Mouse (Mus musculus) embryonic stem cell, embryonic (primary cell): Measurements from ENCODE around the gene Exoc7.

Source experiments
- CTCF ChIA-PET, 4 experiments: fragments of 300-600 bp in 2 of 4; fragments of 350-600 bp in 2 of 4; sonication (Branson Sonifier 250); formaldehyde crosslinking; loops; one replicate each; lab custom pipeline; 2022; ENCODE audit warnings: inconsistent platforms in 2 of 4; lab: Charles Lee
- POLR2A ChIA-PET, 4 experiments: fragments of 300-600 bp in 2 of 4; fragments of 350-600 bp in 2 of 4; sonication (Branson Sonifier 250); formaldehyde crosslinking; loops; one replicate each; lab custom pipeline; 2022; ENCODE audit warnings: antibody characterized with exemption in 4 of 4, inconsistent platforms in 1 of 4; lab: Charles Lee

The Exoc7 gene

GRCm38 (mm10) chr11:116332232-116332982 is 25.4 kb upstream of the Exoc7 start:
- ChIA-PET CTCF (interaction anchor here in 2 of 4 experiments (0.6 to 2.3 kb wide), 4 partner anchors 12 to 41 kb away, joined by 3 to 8 read pairs (median 4); no protein-coding TSS in a partner anchor), POLR2A (interaction anchor here (0.5 to 1.0 kb wide), 8 partner anchors 9 to 256 kb away, joined by 3 to 4 read pairs (median 3); no protein-coding TSS in a partner anchor)

- POLR2A ChIA-PET = interaction anchor here (0.6 to 1.7 kb wide), 11 partner anchors 11 to 1469 kb away, joined by 3 to 8 read pairs (median 3); partner anchors contain the start of gene Exoc7 (in 1 of the 4)
- CTCF ChIA-PET = interaction anchor here in 3 of 4 experiments (0.8 to 1.7 kb wide), 3 partner anchors 11 kb away, joined by 3 to 5 read pairs (median 4); no protein-coding TSS in a partner anchor
Observed at GRCm38 (mm10) chr11:116330211-116330518, 23.1 kb upstream of the Exoc7 start.

- ChIA-PET CTCF (interaction anchor here in 2 of 4 experiments (0.8 to 1.7 kb wide), 3 partner anchors 11 to 117 kb away, joined by 3 to 5 read pairs (median 4); no protein-coding TSS in a partner anchor), POLR2A (interaction anchor here (0.6 to 1.7 kb wide), 11 partner anchors 10 to 1468 kb away, joined by 3 to 8 read pairs (median 3); partner anchors contain the start of gene Exoc7 (in 1 of the 4))
Observed at GRCm38 (mm10) chr11:116329314-116330210, 22.5 kb upstream of the Exoc7 start.

- ChIA-PET POLR2A (interaction anchor here in 3 of 4 experiments (0.6 to 2.7 kb wide), 15 partner anchors 8 to 309 kb away, joined by 3 to 8 read pairs (median 3); partner anchors contain the start of gene Foxj1 (in 1 of the 3)), CTCF (interaction anchor here (0.6 to 2.2 kb wide), 12 partner anchors 8 to 298 kb away, joined by 3 to 14 read pairs (median 3); partner anchors contain the start of gene Foxj1 (in 1 of the 4))
Observed at GRCm38 (mm10) chr11:116326963-116327603, 20.1 kb upstream of the Exoc7 start.

- ChIA-PET POLR2A (interaction anchor here in 3 of 4 experiments (0.6 to 3.5 kb wide), 33 partner anchors 9 to 319 kb away, joined by 3 to 12 read pairs (median 3); partner anchors contain the start of genes Exoc7 (in 2 of the 3), Foxj1 (in 2 of the 3) and Srp68 (in 1 of the 3)), CTCF (interaction anchor here (0.5 to 4.0 kb wide), 116 partner anchors 8 to 653 kb away, joined by 3 to 65 read pairs (median 4); partner anchors contain the start of genes Exoc7 (in 4 of the 4), Foxj1 (in 2 of the 4), Prpsap1 (in 2 of the 4) and Galr2 (in 1 of the 4))
Observed at GRCm38 (mm10) chr11:116318719-116319659, 12.0 kb upstream of the Exoc7 start.

- POLR2A ChIA-PET = interaction anchor here in 3 of 4 experiments (0.6 to 1.9 kb wide), 5 partner anchors 16 to 552 kb away, joined by 3 to 4 read pairs (median 3); no protein-coding TSS in a partner anchor
Observed at GRCm38 (mm10) chr11:116312359-116312758, 5.3 kb upstream of the Exoc7 start.

GRCm38 (mm10) chr11:116311169-116311568 is 4.1 kb upstream of the Exoc7 start:
- ChIA-PET CTCF (interaction anchor here in 3 of 4 experiments (0.6 to 1.2 kb wide), 3 partner anchors 33 to 153 kb away, joined by 3 to 8 read pairs (median 5); no protein-coding TSS in a partner anchor), POLR2A (interaction anchor here (0.7 to 1.9 kb wide), 4 partner anchors 17 to 318 kb away, joined by 3 to 4 read pairs (median 3); no protein-coding TSS in a partner anchor)

More at GRCm38 (mm10) chr11:116312359-116312758, 5.3 kb upstream of the Exoc7 start:
- CTCF ChIA-PET = interaction anchor here in 2 of 4 experiments (0.6 to 1.2 kb wide), 3 partner anchors 138 to 263 kb away, joined by 3 to 5 read pairs (median 3); no protein-coding TSS in a partner anchor

GRCm38 (mm10) chr11:116309601-116310000 is 2.6 kb upstream of the Exoc7 start:
- CTCF ChIA-PET = interaction anchor here in 2 of 4 experiments (0.6 to 1.3 kb wide), 3 partner anchors 9 to 95 kb away, joined by 3 to 5 read pairs (median 4); no protein-coding TSS in a partner anchor

GRCm38 (mm10) chr11:116307762-116308531 is 914 bp upstream of the Exoc7 start:
- CTCF ChIA-PET = interaction anchor here (0.6 to 3.2 kb wide), 16 partner anchors 10 to 320 kb away, joined by 3 to 27 read pairs (median 5); partner anchors contain the start of genes Foxj1 (in 1 of the 4) and Galr2 (in 1 of the 4)
- POLR2A ChIA-PET = interaction anchor here in 3 of 4 experiments (0.6 to 3.5 kb wide), 24 partner anchors 8 to 540 kb away, joined by 3 to 15 read pairs (median 4); partner anchors contain the start of genes Mrpl38 (in 3 of the 3), Acox1 (in 1 of the 3), Ten1 (in 1 of the 3) and Ubald2 (in 1 of the 3)

More at GRCm38 (mm10) chr11:116309601-116310000, 2.6 kb upstream of the Exoc7 start:
- POLR2A ChIA-PET = interaction anchor here in 2 of 4 experiments (1.0 to 1.2 kb wide), 2 partner anchors 71 to 137 kb away, joined by 3 read pairs; no protein-coding TSS in a partner anchor

- ChIA-PET POLR2A (interaction anchor here (0.5 to 3.5 kb wide), 45 partner anchors 8 to 318 kb away, joined by 3 to 15 read pairs (median 4); partner anchors contain the start of genes Mrpl38 (in 3 of the 4), Acox1 (in 1 of the 4), Fbf1 (in 1 of the 4) and Foxj1 (in 1 of the 4)), CTCF (interaction anchor here (0.5 to 3.2 kb wide), 26 partner anchors 11 to 733 kb away, joined by 3 to 27 read pairs (median 5); partner anchors contain the start of genes Foxj1 (in 1 of the 4), Galr2 (in 1 of the 4) and Mrpl38 (in 1 of the 4))
Observed at GRCm38 (mm10) chr11:116306126-116306982, 679 bp downstream of the Exoc7 start.

GRCm38 (mm10) chr11:116305423-116305822 is 1.6 kb downstream of the Exoc7 start:
- ChIA-PET POLR2A (interaction anchor here in 2 of 4 experiments (0.9 to 3.5 kb wide), 4 partner anchors 21 to 69 kb away, joined by 3 to 8 read pairs (median 4); no protein-coding TSS in a partner anchor), CTCF (interaction anchor here in 3 of 4 experiments (0.6 to 2.7 kb wide), 9 partner anchors 19 to 446 kb away, joined by 3 to 9 read pairs (median 4); partner anchors contain the start of genes Foxj1 (in 1 of the 3) and Galr2 (in 1 of the 3))

- ChIA-PET POLR2A (interaction anchor here in 3 of 4 experiments (0.8 to 1.7 kb wide), 6 partner anchors 8 to 77 kb away, joined by 3 to 6 read pairs (median 4); partner anchors contain the start of gene Exoc7 (in 1 of the 3)), CTCF (interaction anchor here in 3 of 4 experiments (0.6 to 1.5 kb wide), 8 partner anchors 17 to 234 kb away, joined by 3 to 4 read pairs (median 3); no protein-coding TSS in a partner anchor)
Observed at GRCm38 (mm10) chr11:116298621-116299020, 8.4 kb downstream of the Exoc7 start.

- ChIA-PET POLR2A (interaction anchor here in 3 of 4 experiments (0.5 to 1.7 kb wide), 8 partner anchors 8 to 170 kb away, joined by 3 to 6 read pairs (median 4); partner anchors contain the start of gene Exoc7 (in 1 of the 3)), CTCF (interaction anchor here (0.6 to 1.5 kb wide), 9 partner anchors 16 to 234 kb away, joined by 3 to 5 read pairs (median 3); no protein-coding TSS in a partner anchor)
Observed at GRCm38 (mm10) chr11:116298221-116298620, 8.8 kb downstream of the Exoc7 start.
